9 mouse cellular contexts compared by ENCODE assay signal in genomic region chr11:112155339-112155955, GRCm38 (mm10).
DNase-seq lines count a peak whose midpoint lies in the region; ATAC-seq lines count a peak whose summit lies in the region.
"Had no signal": no experiment of that assay in that cellular context is flagged by ENCODE, and none has a peak within 500 bp of the region (broad histone marks: within the 10 kb centered on the region; RNA-seq: fewer than 3 reads in every experiment).

No protein-coding gene starts in this region.

- no peak for ATAC-seq in forebrain, embryonic 12.5 days (ENCODE audit: low FRiP score)
- no peak for ATAC-seq in forebrain, embryonic 16.5 days
- no peak for ATAC-seq in lung, embryonic 15.5 days (ENCODE audit: borderline replicate concordance, extremely low read depth, low FRiP score, low TSS enrichment)
- no peak; the same call in 1 of the 2 replicates for ATAC-seq in intestine, embryonic 14.5 days (replicated peaks; ENCODE audit: low FRiP score, low TSS enrichment, low read depth)
- peak; percentile 53; the same call in 1 of the 2 replicates for ATAC-seq in neutrophil, adult 5-6 weeks (ENCODE audit: extremely low read depth, insufficient number of reproducible peaks, low FRiP score, poor library complexity, severe bottlenecking)
- no peak for ATAC-seq in megakaryocyte-erythroid progenitor cell, adult 5-6 weeks (replicated peaks; ENCODE audit: low FRiP score, low TSS enrichment, poor library complexity, severe bottlenecking)

- H3K9ac ChIP-seq in forebrain, embryonic 12.5 days: no peak overlapping the region
- H3K9ac ChIP-seq in forebrain, embryonic 16.5 days (replicated peaks; ENCODE audit: low read depth, low read length): no peak overlapping the region
- no peak overlapping the region for H3K9ac ChIP-seq in lung, embryonic 15.5 days
- no peak overlapping the region for H3K9ac ChIP-seq in intestine, embryonic 14.5 days (ENCODE audit: low read length)

- H3K4me1 ChIP-seq in forebrain, embryonic 12.5 days: peaks cover 11% of the 10 kb centered on the region
- H3K4me1 ChIP-seq in forebrain, embryonic 16.5 days (replicated peaks; ENCODE audit: control insufficient read depth, insufficient read depth, low read length): peaks cover 7% of the 10 kb centered on the region
- H3K4me1 ChIP-seq in lung, embryonic 15.5 days: peaks cover 10% of the 10 kb centered on the region; the same call in 1 of the 2 replicates
- peaks cover 5% of the 10 kb centered on the region; the same call in 1 of the 2 replicates for H3K4me1 ChIP-seq in intestine, embryonic 14.5 days (replicated peaks; ENCODE audit: control insufficient read depth, insufficient read depth, low read length)

- no peaks in the 10 kb centered on the region for H3K27me3 ChIP-seq in forebrain, embryonic 12.5 days
- H3K27me3 ChIP-seq in forebrain, embryonic 16.5 days (replicated peaks; ENCODE audit: control insufficient read depth, insufficient read depth, low read length): no peaks in the 10 kb centered on the region
- no peaks in the 10 kb centered on the region for H3K27me3 ChIP-seq in lung, embryonic 15.5 days
- no peaks in the 10 kb centered on the region for H3K27me3 ChIP-seq in intestine, embryonic 14.5 days (replicated peaks; ENCODE audit: control insufficient read depth, insufficient read depth, low read length)

- 0 out of 2 replicates have a peak overlapping the region, but pooled peaks have one; percentile 19 for H3K4me2 ChIP-seq in forebrain, embryonic 12.5 days
- H3K4me2 ChIP-seq in forebrain, embryonic 16.5 days (ENCODE audit: low read length): no peak overlapping the region
- peak overlapping the region; percentile 30 for H3K4me2 ChIP-seq in lung, embryonic 15.5 days
- H3K4me2 ChIP-seq in intestine, embryonic 14.5 days (ENCODE audit: low read length): peak overlapping the region; percentile 37

- 0 out of 2 replicates have a peak, but pooled peaks cover 4% of the 10 kb centered on the region for H3K9me3 ChIP-seq in forebrain, embryonic 12.5 days
- no peaks in the 10 kb centered on the region for H3K9me3 ChIP-seq in forebrain, embryonic 16.5 days (ENCODE audit: control insufficient read depth, low read length)
- no peaks in the 10 kb centered on the region for H3K9me3 ChIP-seq in lung, embryonic 15.5 days
- H3K9me3 ChIP-seq in intestine, embryonic 14.5 days (ENCODE audit: control insufficient read depth, low read length): peaks cover 2% of the 10 kb centered on the region; the same call in 1 of the 2 replicates

- no peak overlapping the region for H3K27ac ChIP-seq in forebrain, embryonic 12.5 days
- H3K27ac ChIP-seq in forebrain, embryonic 16.5 days (ENCODE audit: low read length): no peak overlapping the region
- H3K27ac ChIP-seq in lung, embryonic 15.5 days: no peak overlapping the region
- no peak overlapping the region for H3K27ac ChIP-seq in intestine, embryonic 14.5 days (ENCODE audit: low read depth)

- DNase-seq in lung, adult 18-20 months: no peak
- DNase-seq in intestine, embryonic 14.5 days (ENCODE audit: low spot score): peak; percentile 57
- no peak for DNase-seq in cerebellum, postnatal 25 days
- DNase-seq: cerebellum, adult 2 months had no signal

- 39% methylated on average over 10 of the region's 10 CpGs for whole genome bisulfite sequencing in forebrain, embryonic 12.5 days
- 35% methylated on average over 10 of the region's 10 CpGs for WGBS in forebrain, embryonic 16.5 days
- 21% methylated on average over 10 of the region's 10 CpGs for WGBS in lung, embryonic 15.5 days
- WGBS in intestine, embryonic 14.5 days: 19% methylated on average over 10 of the region's 10 CpGs

- no peaks in the 10 kb centered on the region for H3K36me3 ChIP-seq in forebrain, embryonic 12.5 days (replicated peaks)
- H3K36me3 ChIP-seq in forebrain, embryonic 16.5 days (ENCODE audit: control insufficient read depth, insufficient read depth): no peaks in the 10 kb centered on the region
- no peaks in the 10 kb centered on the region for H3K36me3 ChIP-seq in lung, embryonic 15.5 days
- H3K36me3 ChIP-seq in intestine, embryonic 14.5 days (ENCODE audit: control insufficient read depth, insufficient read depth, low read length): no peaks in the 10 kb centered on the region

- H3K4me3 ChIP-seq in forebrain, embryonic 12.5 days (replicated peaks): no peak overlapping the region
- H3K4me3 ChIP-seq in forebrain, embryonic 16.5 days (replicated peaks; ENCODE audit: low read length): no peak overlapping the region
- no peak overlapping the region for H3K4me3 ChIP-seq in lung, embryonic 15.5 days
- H3K4me3 ChIP-seq in intestine, embryonic 14.5 days (ENCODE audit: low read depth, low read length): no peak overlapping the region
